Mouse (Mus musculus) hindbrain, embryonic 12.5 days (tissue): Measurements from ENCODE around the gene Rcan1. TPM values are rescaled to one million over a fixed set of nuclear protein-coding genes. Genes with fewer than 3 reads are reported as not detected.

Experiments
- ATAC-seq: fragments of 200-750 bp; cut with Nextera tagmentation; 2 replicates; pipeline ENCODE4 v1.8.0; 2017; ENCODE audit warnings: moderate TSS enrichment; ENCODE audit not compliant: low FRiP score
- H3K27ac ChIP-seq: fragments of 300-500 bp; sonication (generic); 2 replicates; pipeline ENCODE4 v1.5.1; 2016; ENCODE audit warnings: mild to moderate bottlenecking
- H3K27me3 ChIP-seq: fragments of 300-500 bp; sonication (generic); 2 replicates; pipeline ENCODE4 v1.6.1; 2016; ENCODE audit warnings: mild to moderate bottlenecking
- H3K36me3 ChIP-seq: fragments of 300-500 bp; sonication (generic); 2 replicates; pipeline ENCODE4 v1.6.1; 2016; ENCODE audit warnings: mild to moderate bottlenecking
- H3K4me1 ChIP-seq: fragments of 300-500 bp; sonication (generic); 2 replicates; pipeline ENCODE4 v1.6.1; 2016
- H3K4me2 ChIP-seq: fragments of 300-500 bp; sonication (generic); replicated peaks from 2 replicates; pipeline ENCODE4 v1.6.1; 2016; ENCODE audit warnings: mild to moderate bottlenecking
- H3K4me3 ChIP-seq: fragments of 300-500 bp; sonication (generic); 2 replicates; pipeline ENCODE4 v1.5.1; 2016; ENCODE audit warnings: mild to moderate bottlenecking
- H3K9ac ChIP-seq: fragments of 300-500 bp; sonication (generic); 2 replicates; pipeline ENCODE4 v1.6.1; 2016; ENCODE audit warnings: mild to moderate bottlenecking, moderate library complexity
- H3K9me3 ChIP-seq: fragments of 300-500 bp; sonication (generic); replicated peaks from 2 replicates; pipeline ENCODE4 v1.6.1; 2016; ENCODE audit warnings: mild to moderate bottlenecking
- WGBS: fragments of 180-500 bp; shearing (Covaris S2); methylation state at CpG from one replicate; pipeline ENCODE4 v1.1.7; 2016; 5-methylcytosine and 5-hydroxymethylcytosine counted together
- polyA plus RNA-seq: library from polyadenylated mRNA; unstranded; fragments of >200 nt; fragmentation: Nextera tagmentation; extraction: Ambion mirVana; gene quantifications from 2 replicates; pipeline ENCODE4 v1.2.1, GENCODE M21; 2016

The Rcan1 gene
- polyA plus RNA-seq, 1 experiment from 2014 or later: 47.2 TPM

DNA sequence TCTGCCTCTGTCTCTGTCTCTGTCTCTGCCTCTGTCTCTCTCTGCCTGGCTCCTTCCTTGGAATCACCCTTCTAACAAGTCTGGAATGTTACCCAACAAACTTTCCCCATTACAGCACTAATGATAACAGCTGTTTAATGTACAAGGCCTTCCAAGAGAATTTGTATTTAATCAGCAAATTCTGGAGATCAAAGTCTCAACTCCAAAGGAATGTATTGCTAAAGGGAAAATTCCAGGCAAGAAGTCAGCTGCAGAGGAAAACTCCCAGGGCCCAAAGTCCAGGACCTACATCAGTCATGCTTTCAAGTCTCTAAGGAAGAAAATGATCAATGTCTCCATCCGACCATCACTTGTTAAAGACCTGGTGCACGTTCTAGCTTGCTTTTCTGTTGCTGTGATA lies 62.8 kb downstream of the Rcan1 start:
- no peak overlapping the region for H3K27ac ChIP-seq
- ATAC-seq: no peak
- no peak overlapping the region for H3K4me2 ChIP-seq
- H3K27me3 ChIP-seq: no peaks in the 10 kb centered on the region
- no peak overlapping the region for H3K9ac ChIP-seq
- H3K4me3 ChIP-seq: no peak overlapping the region
- WGBS: 61% methylated on average over 2 of the region's 2 CpGs
- H3K9me3 ChIP-seq: no peaks in the 10 kb centered on the region
- peaks cover 16% of the 10 kb centered on the region for H3K4me1 ChIP-seq
- no peaks in the 10 kb centered on the region for H3K36me3 ChIP-seq

DNA sequence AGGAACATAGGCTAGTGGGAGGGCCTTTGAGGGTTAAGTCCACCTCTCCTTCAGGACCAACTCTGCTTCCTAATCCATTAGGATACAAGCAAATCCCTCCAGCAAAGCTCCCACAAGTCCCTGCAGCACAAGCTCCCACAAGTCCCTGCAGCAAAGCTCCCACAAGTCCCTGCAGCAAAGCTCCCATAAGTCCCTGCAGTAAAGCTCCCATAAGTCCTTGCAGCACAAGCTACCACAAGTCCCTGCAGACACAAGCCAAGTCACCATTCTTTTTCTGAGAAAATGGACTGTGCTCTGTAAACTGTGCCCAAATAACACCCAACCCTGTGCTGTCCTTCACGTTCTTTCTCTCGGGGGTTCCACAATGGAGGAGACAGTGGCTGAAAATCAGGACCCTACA lies 66.5 kb downstream of the Rcan1 start:
- Histone ChIP-seq H3K9me3 (no peaks in the 10 kb centered on the region), H3K4me3 (no peak overlapping the region), H3K27me3 (peaks cover 8% of the 10 kb centered on the region; the same call in 1 of the 2 replicates), H3K4me1 (peaks cover 33% of the 10 kb centered on the region), H3K36me3 (no peaks in the 10 kb centered on the region), H3K9ac (no peak overlapping the region), H3K27ac (no peak overlapping the region), H3K4me2 (no peak overlapping the region)
- no peak for ATAC-seq
- 94% methylated on average over 2 of the region's 2 CpGs for WGBS

DNA sequence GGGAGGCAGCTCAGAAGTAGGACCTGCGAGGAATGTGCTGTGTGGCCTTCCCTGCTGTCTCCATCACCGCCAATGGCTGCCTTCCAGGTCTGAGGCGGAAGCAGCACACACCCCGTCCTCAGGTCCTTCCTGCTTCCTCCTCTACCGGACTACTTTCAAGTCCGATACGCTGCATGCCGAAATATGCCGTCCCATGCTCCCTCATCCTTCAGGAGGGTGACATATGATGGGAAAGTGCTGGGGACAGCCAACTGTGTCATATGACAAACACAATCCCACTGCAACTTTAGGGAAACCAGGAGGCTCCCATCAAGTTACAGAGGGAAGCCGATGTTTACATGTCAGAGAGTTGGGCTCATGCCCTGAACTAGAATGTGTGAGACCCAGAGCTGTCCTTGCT lies 67.6 kb downstream of the Rcan1 start:
- no peaks in the 10 kb centered on the region for H3K36me3 ChIP-seq
- H3K9ac ChIP-seq: no peak overlapping the region
- H3K9me3 ChIP-seq: no peaks in the 10 kb centered on the region
- 78% methylated on average over 10 of the region's 10 CpGs for WGBS
- no peak overlapping the region for H3K4me2 ChIP-seq
- H3K27me3 ChIP-seq: peaks cover 8% of the 10 kb centered on the region; the same call in 1 of the 2 replicates
- no peak for ATAC-seq
- H3K27ac ChIP-seq: no peak overlapping the region
- no peak overlapping the region for H3K4me3 ChIP-seq
- peaks cover 43% of the 10 kb centered on the region for H3K4me1 ChIP-seq

DNA sequence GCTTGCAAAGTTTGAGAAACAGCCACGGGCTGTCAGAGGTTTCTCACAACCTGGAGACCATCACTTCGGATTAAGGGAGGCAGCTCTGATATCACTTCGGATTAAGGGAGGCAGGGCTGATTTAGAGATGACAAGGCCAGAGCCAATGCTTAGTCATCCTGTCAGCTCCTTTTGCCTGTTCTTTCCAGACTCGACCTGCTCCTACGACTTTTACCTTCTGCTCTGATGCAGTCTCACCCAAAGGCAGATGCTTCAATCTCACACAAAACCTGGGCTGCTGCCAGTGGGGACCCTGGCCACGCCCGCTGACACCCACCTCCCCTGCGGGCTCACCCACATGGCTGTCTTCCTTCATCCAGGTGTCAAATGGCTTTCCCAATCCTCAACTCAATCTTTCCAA lies 68.5 kb downstream of the Rcan1 start:
- Histone ChIP-seq H3K36me3 (no peaks in the 10 kb centered on the region), H3K4me1 (peaks cover 44% of the 10 kb centered on the region), H3K4me3 (no peak overlapping the region), H3K27me3 (peaks cover 8% of the 10 kb centered on the region; the same call in 1 of the 2 replicates), H3K9ac (0 out of 2 replicates have a peak overlapping the region, but pooled peaks have one; percentile 18), H3K4me2 (no peak overlapping the region), H3K9me3 (no peaks in the 10 kb centered on the region), H3K27ac (0 out of 2 replicates have a peak overlapping the region, but pooled peaks have one; percentile 40)
- no peak for ATAC-seq
- 40% methylated on average over 8 of the region's 8 CpGs for WGBS

DNA sequence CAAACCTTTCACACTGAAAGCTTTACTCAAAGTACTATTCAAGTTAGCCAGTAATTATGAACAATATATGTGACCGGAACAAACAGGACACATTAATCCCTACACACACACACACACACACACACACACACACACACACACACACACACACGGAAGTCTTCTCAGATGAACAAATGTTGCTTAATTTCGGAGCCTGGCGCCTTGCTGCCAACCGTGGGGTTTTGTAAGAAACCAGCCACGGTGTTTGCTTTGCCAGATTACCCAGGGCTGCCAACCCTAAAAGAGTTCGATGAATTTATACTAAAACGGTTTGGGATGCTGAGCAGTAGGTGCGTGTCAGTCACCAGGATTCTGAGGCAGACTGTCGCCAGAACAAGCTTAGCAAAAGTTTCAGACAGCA lies 69.5 kb downstream of the Rcan1 start:
- no peak overlapping the region for H3K4me2 ChIP-seq
- H3K4me1 ChIP-seq: peaks cover 44% of the 10 kb centered on the region
- H3K27ac ChIP-seq: no peak overlapping the region
- H3K9ac ChIP-seq: no peak overlapping the region
- H3K27me3 ChIP-seq: peaks cover 8% of the 10 kb centered on the region; the same call in 1 of the 2 replicates
- peaks cover 10% of the 10 kb centered on the region for H3K36me3 ChIP-seq
- ATAC-seq: no peak
- WGBS: 55% methylated on average over 10 of the region's 10 CpGs
- no peak overlapping the region for H3K4me3 ChIP-seq
- H3K9me3 ChIP-seq: no peaks in the 10 kb centered on the region

DNA sequence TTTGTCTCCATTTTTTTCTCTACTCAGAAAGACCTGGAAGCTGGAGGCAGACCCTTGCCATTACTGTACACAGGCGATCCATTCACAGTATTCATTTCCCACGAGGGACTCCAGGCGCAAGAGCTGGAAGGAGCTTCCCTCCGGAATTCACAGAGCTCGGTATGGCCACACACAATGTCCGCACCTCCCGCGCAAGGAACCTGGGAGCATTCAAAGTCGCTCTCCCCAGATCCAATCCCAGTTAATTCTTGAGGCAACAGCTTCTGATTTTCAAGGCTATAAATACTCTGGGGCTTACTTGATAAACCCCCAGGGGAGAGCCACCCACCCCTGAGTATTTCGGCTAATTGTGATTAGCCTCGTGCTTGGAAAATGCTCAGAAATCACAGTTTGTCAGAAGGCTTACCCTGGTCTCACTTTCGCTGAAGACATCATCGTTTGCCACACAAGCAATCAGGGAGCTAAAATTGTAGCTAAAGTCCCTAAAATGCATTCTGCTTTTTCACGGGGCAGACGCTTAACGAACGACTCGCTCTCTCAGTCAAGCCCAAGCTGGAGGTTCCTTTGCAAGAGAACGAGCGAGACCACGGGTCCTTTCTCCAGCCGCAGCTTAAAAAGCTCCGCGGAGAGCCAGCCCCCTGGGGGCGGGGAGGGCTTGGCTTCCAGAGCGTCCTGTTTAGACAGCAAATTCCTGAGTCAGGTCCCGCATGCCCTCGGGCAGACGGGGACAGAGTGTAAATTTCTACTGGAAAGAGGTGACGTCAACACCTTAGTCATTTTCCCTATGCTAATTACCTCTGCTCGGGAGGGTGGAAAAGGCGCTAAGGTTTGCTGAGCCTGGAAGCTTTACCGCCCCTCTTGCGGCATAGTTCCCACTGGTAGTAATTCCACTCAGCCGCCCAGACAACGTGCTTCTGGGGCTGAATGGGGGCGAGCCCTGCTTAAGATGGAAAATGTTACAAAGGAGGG lies 70.9 kb downstream of the Rcan1 start:
- Histone ChIP-seq H3K27me3 (peaks cover 8% of the 10 kb centered on the region; the same call in 1 of the 2 replicates), H3K9ac (peak overlapping the region; percentile 63)
- ATAC-seq: peak; percentile 82

DNA sequence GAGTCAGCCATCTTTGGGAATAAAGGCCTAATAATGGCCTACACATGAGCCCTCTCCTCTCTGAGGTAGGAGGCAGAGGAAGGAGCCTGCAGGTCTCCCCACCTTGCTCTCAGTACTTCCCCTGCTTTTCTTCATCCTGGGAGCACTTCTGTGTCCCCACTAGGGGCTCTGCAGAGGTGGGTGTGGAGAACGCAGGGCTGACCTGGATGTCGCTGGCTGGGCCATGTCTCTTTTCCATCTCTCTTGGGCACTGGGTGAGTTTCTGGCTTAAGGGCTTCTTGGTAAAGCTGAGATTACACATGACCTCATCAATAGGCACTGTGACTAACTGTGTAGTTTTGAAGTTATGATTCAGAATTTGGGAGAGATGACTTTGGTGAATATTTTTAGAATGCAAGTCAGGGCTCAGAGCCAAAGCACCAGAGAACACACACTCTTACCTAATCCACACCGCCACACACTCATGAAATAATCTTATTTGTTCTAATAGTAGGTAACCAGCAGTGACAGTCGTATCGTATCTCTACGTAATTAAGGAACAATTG lies 72.0 kb downstream of the Rcan1 start:
- no peak overlapping the region for H3K9ac ChIP-seq
- peaks cover 19% of the 10 kb centered on the region for H3K36me3 ChIP-seq
- no peaks in the 10 kb centered on the region for H3K9me3 ChIP-seq
- ATAC-seq: 0 out of 2 replicates have a peak, but pooled peaks have one; percentile 12
- peaks cover 8% of the 10 kb centered on the region; the same call in 1 of the 2 replicates for H3K27me3 ChIP-seq
- WGBS: 50% methylated on average over 6 of the region's 6 CpGs
- no peak overlapping the region for H3K4me3 ChIP-seq
- no peak overlapping the region for H3K27ac ChIP-seq
- H3K4me1 ChIP-seq: peaks cover 44% of the 10 kb centered on the region
- H3K4me2 ChIP-seq: peak overlapping the region; percentile 81

More for the DNA sequence above, 70.9 kb downstream of the Rcan1 start:
- H3K4me2 ChIP-seq: peak overlapping the region; percentile 81
- WGBS: under 1% methylated on average over 37 of the region's 37 CpGs
- peak overlapping the region; percentile 35 for H3K4me3 ChIP-seq
- peaks cover 44% of the 10 kb centered on the region for H3K4me1 ChIP-seq
- H3K36me3 ChIP-seq: peaks cover 18% of the 10 kb centered on the region
- H3K27ac ChIP-seq: peak overlapping the region; percentile 76
- no peaks in the 10 kb centered on the region for H3K9me3 ChIP-seq

DNA sequence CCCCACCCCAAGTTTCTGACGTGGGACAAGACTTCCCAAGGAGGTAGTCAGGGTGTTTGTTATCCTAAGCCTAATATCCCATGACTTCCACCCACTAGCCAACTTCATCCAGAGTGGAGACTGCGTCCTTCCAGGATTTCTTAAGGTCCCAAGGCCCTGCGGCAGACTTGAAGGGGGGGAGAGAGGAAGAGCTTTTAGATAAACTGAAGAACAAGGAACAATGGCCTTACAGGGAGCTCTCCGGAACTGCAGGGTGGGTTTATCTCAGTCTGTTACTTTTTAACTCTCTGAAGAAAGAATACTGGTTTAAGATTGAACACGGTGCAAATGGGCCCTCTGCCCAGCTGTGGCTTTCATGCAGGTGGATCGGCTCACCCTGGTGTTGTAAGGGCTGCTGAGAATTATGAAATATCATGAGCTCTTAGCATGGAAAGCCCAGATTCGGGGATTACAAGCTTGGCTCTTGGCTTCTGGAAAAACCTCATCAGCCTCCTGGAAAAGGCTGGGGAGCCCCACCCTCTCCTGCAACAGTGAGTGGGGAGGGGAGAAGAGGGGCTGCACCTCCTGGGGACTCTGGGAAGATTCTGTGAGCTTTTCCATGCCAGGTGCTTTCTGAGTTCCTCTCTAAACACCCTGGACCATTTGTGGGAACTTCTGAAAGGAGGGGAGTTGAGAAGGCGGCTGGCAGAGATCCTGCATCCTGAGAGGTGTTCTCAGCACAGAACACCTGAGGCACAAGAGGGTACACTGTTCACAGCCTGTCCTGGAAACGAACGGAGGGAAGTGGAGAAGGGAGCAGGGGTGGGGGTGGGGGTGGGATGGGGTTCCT lies 72.7 kb downstream of the Rcan1 start:
- peak overlapping the region; percentile 81; the same call in 1 of the 2 replicates for H3K4me2 ChIP-seq

DNA sequence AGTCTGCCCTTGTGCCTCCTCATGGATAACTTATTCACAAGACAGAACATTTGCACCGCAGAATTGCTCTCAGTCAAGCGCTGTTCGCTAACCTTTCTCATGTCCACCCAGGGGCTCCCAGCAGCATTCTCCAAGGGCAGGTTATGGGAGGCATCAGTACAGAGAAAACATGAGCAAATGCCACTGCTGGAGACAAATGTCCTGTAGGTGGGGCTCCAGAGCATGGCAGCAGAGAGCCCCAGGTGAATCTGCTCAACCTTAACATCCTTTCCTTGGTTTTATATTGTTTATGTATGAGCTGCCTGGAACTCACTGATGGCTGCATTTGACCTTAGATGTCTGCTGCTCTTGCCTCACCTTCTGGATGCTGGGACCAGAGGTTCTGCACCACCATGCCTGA lies 76.9 kb downstream of the Rcan1 start:
- H3K36me3 ChIP-seq: peaks cover 33% of the 10 kb centered on the region
- no peak overlapping the region for H3K4me2 ChIP-seq
- no peak overlapping the region for H3K4me3 ChIP-seq

More for the DNA sequence above, 72.7 kb downstream of the Rcan1 start:
- H3K4me3 ChIP-seq: no peak overlapping the region
- H3K27me3 ChIP-seq: peaks cover 8% of the 10 kb centered on the region; the same call in 1 of the 2 replicates
- H3K9ac ChIP-seq: no peak overlapping the region
- no peak overlapping the region for H3K27ac ChIP-seq
- 48% methylated on average over 10 of the region's 10 CpGs for WGBS
- peaks cover 26% of the 10 kb centered on the region for H3K36me3 ChIP-seq
- H3K4me1 ChIP-seq: peaks cover 43% of the 10 kb centered on the region
- ATAC-seq: no peak
- no peaks in the 10 kb centered on the region for H3K9me3 ChIP-seq

DNA sequence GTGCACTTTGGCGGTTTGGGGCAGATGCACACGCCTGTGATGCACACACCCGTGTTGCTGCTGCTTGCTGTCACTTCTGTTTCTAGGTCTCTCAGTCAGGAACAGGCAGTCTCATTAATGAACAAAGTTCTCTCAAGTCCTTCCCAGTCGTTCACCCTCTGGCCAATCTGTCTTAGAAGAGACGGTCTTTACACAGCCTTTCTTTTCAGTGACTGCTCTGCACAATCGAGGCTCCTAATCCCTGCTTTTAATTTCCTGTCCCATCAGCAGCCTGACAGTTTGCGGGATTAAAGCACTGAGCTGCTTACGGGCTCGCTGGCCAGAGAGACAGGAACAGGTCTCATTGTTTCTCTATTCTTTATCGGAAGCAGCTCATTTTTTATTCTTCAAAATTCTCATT lies 83.0 kb downstream of the Rcan1 start:
- Histone ChIP-seq H3K9ac (no peak overlapping the region), H3K4me3 (no peak overlapping the region), H3K27me3 (no peaks in the 10 kb centered on the region), H3K36me3 (peaks cover 5% of the 10 kb centered on the region; the same call in 1 of the 2 replicates), H3K4me1 (0 out of 2 replicates have a peak, but pooled peaks cover under 1% of the 10 kb centered on the region), H3K4me2 (no peak overlapping the region), H3K27ac (no peak overlapping the region), H3K9me3 (no peaks in the 10 kb centered on the region)
- ATAC-seq: no peak
- 64% methylated on average over 10 of the region's 10 CpGs for WGBS

More for the DNA sequence above, 76.9 kb downstream of the Rcan1 start:
- H3K9me3 ChIP-seq: no peaks in the 10 kb centered on the region
- H3K4me1 ChIP-seq: peaks cover 7% of the 10 kb centered on the region; the same call in 1 of the 2 replicates
- no peak for ATAC-seq
- H3K9ac ChIP-seq: no peak overlapping the region
- WGBS: 96% methylated on average over 3 of the region's 3 CpGs
- no peaks in the 10 kb centered on the region for H3K27me3 ChIP-seq
- no peak overlapping the region for H3K27ac ChIP-seq

DNA sequence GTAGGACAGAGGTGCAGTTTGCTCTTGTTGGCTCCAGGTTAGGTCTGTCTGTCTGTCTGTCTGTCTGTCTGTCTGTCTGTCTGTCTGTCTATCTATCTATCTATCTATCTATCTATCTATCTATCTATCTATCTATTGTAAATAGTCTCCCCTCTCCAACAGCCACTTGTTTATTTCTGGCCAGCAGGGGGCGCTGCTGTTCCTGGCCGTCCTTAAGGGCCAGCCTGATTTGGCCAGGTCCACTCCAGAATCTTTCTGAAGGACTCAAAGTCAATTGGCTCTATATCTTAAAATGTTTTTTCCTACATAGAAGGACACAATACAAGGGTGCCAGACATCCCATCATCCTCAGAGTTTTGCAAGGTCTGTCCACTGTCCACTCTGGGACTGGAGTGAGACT lies 85.6 kb downstream of the Rcan1 start:
- ATAC-seq: no peak
- Histone ChIP-seq H3K9me3 (no peaks in the 10 kb centered on the region), H3K4me3 (no peak overlapping the region), H3K4me1 (0 out of 2 replicates have a peak, but pooled peaks cover 7% of the 10 kb centered on the region), H3K27me3 (no peaks in the 10 kb centered on the region), H3K4me2 (no peak overlapping the region), H3K9ac (no peak overlapping the region), H3K27ac (no peak overlapping the region), H3K36me3 (no peaks in the 10 kb centered on the region)
- 2% methylated on average over 2 of the region's 2 CpGs for WGBS
